Mouse (Mus musculus) liver, embryonic 13.5 days (tissue): ENCODE measurements around the gene Nlrc4. TPM values are rescaled to one million over a fixed set of nuclear protein-coding genes. Genes with fewer than 3 reads are reported as not detected.
A peak's percentile ranks its signal among the peaks of the same experiment; 100 is the strongest.

Experiments
- ATAC-seq: fragments of 200-750 bp; cut with Nextera tagmentation; 2 replicates; pipeline ENCODE4 v1.8.0; 2017; ENCODE audit warnings: low read depth, mild to moderate bottlenecking, moderate number of reproducible peaks, moderate library complexity
- DNase-seq: peaks from one replicate; pipeline ENCODE4 v3.0.0; 2022
- H3K27ac ChIP-seq: fragments of 300-500 bp; sonication (generic); 2 replicates; pipeline ENCODE4 v1.5.1; 2015; ENCODE audit warnings: moderate library complexity, mild to moderate bottlenecking, inconsistent platforms
- H3K27me3 ChIP-seq: fragments of 300-500 bp; sonication (generic); 2 replicates; pipeline ENCODE4 v1.6.1; 2015; ENCODE audit warnings: mild to moderate bottlenecking, inconsistent platforms
- H3K36me3 ChIP-seq: fragments of 300-500 bp; sonication (generic); 2 replicates; pipeline ENCODE4 v1.6.1; 2015; ENCODE audit warnings: mild to moderate bottlenecking, inconsistent platforms
- H3K4me1 ChIP-seq: fragments of 300-500 bp; sonication (generic); replicated peaks from 2 replicates; pipeline ENCODE4 v1.6.1; 2015; ENCODE audit warnings: inconsistent platforms
- H3K4me2 ChIP-seq: fragments of 300-500 bp; sonication (generic); 2 replicates; pipeline ENCODE4 v1.6.1; 2015; ENCODE audit warnings: inconsistent platforms, mild to moderate bottlenecking, moderate library complexity
- H3K4me3 ChIP-seq: fragments of 300-500 bp; sonication (generic); replicated peaks from 2 replicates; pipeline ENCODE4 v1.5.1; 2015; ENCODE audit warnings: mild to moderate bottlenecking, inconsistent platforms
- H3K9ac ChIP-seq: fragments of 300-500 bp; sonication (generic); 2 replicates; pipeline ENCODE4 v1.6.1; 2015; ENCODE audit warnings: mild to moderate bottlenecking, inconsistent platforms
- H3K9me3 ChIP-seq: fragments of 300-500 bp; sonication (generic); replicated peaks from 2 replicates; pipeline ENCODE4 v1.6.1; 2016; ENCODE audit warnings: inconsistent platforms
- WGBS: fragments of 180-500 bp; shearing (Covaris S2); methylation state at CpG from one replicate; pipeline ENCODE4 v1.1.7; 2015; ENCODE audit not compliant: insufficient replicate concordance; 5-methylcytosine and 5-hydroxymethylcytosine counted together
- polyA plus RNA-seq: library from polyadenylated mRNA; unstranded; fragments of >200 nt; fragmentation: Nextera tagmentation; extraction: Ambion mirVana; gene quantifications from 2 replicates; pipeline ENCODE4 v1.2.1, GENCODE M21; 2015

Gene Nlrc4
- polyA plus RNA-seq, 1 experiment from 2014 or later, result 0.32 TPM

GRCm38 (mm10) chr17:74395383-74396065 is 63.4 kb downstream of the Nlrc4 start, which contains the start of gene Slc30a6:
Slc30a6 (plus strand) TSS chr17:74395608.
- H3K4me2 ChIP-seq, result peak within 1 kb of the TSS; percentile 83
- DNase-seq (peak; percentile 95), ATAC-seq (peak; percentile 99)
- H3K27ac ChIP-seq, result peak within 1 kb of the TSS; percentile 86
- peak within 1 kb of the TSS; percentile 88 for H3K9ac ChIP-seq
- no peaks in the 10 kb centered on the region for H3K27me3 ChIP-seq
- H3K4me1 ChIP-seq, result peaks cover 18% of the 10 kb centered on the region
- peak within 1 kb of the TSS; percentile 83 for H3K4me3 ChIP-seq
- H3K36me3 ChIP-seq, result no peaks in the 10 kb centered on the region
- no peaks in the 10 kb centered on the region for H3K9me3 ChIP-seq
- under 1% methylated on average over 41 of the region's 41 CpGs for WGBS

- no peaks in the 10 kb centered on the region for H3K36me3 ChIP-seq
- peak overlapping the region; percentile 83 for H3K4me2 ChIP-seq
- H3K4me1 ChIP-seq, result peaks cover 18% of the 10 kb centered on the region
- no peaks in the 10 kb centered on the region for H3K9me3 ChIP-seq
- 17% methylated on average over 16 of the region's 16 CpGs for WGBS
- ATAC-seq (peak; percentile 16; the same call in 1 of the 2 replicates), DNase-seq (peak; percentile 3)
- peak overlapping the region; percentile 83 for H3K4me3 ChIP-seq
- no peaks in the 10 kb centered on the region for H3K27me3 ChIP-seq
- H3K27ac ChIP-seq, result peak overlapping the region; percentile 70
- H3K9ac ChIP-seq, result peak overlapping the region; percentile 69
Observed at GRCm38 (mm10) chr17:74394855-74395254, 64.1 kb downstream of the Nlrc4 start.

- no peaks in the 10 kb centered on the region for H3K27me3 ChIP-seq
- H3K9ac ChIP-seq, result peak overlapping the region; percentile 69; the same call in 1 of the 2 replicates
- H3K4me3 ChIP-seq, result peak overlapping the region; percentile 83
- ATAC-seq (no peak), DNase-seq (no peak)
- no peaks in the 10 kb centered on the region for H3K9me3 ChIP-seq
- no peaks in the 10 kb centered on the region for H3K36me3 ChIP-seq
- H3K27ac ChIP-seq, result no peak overlapping the region
- peaks cover 18% of the 10 kb centered on the region for H3K4me1 ChIP-seq
- WGBS, result 74% methylated on average over 2 of the region's 2 CpGs
- peak overlapping the region; percentile 83 for H3K4me2 ChIP-seq
Observed at GRCm38 (mm10) chr17:74394381-74394780, 64.6 kb downstream of the Nlrc4 start.

GRCm38 (mm10) chr17:74389847-74390246 is 69.1 kb downstream of the Nlrc4 start:
- H3K9ac ChIP-seq, result no peak overlapping the region
- peaks cover 4% of the 10 kb centered on the region for H3K4me1 ChIP-seq
- whole genome bisulfite sequencing, result 79% methylated on average over 3 of the region's 3 CpGs
- H3K4me3 ChIP-seq, result no peak overlapping the region
- H3K36me3 ChIP-seq, result peaks cover 21% of the 10 kb centered on the region
- DNase-seq (no peak), ATAC-seq (no peak)
- no peak overlapping the region for H3K4me2 ChIP-seq
- H3K27ac ChIP-seq, result no peak overlapping the region
- H3K9me3 ChIP-seq, result no peaks in the 10 kb centered on the region
- no peaks in the 10 kb centered on the region for H3K27me3 ChIP-seq

- Histone ChIP-seq H3K36me3 (peaks cover 44% of the 10 kb centered on the region), H3K4me2 (no peak overlapping the region), H3K9me3 (no peaks in the 10 kb centered on the region), H3K9ac (no peak overlapping the region), H3K4me1 (no peaks in the 10 kb centered on the region), H3K4me3 (no peak overlapping the region), H3K27ac (no peak overlapping the region), H3K27me3 (no peaks in the 10 kb centered on the region)
- no peak for ATAC-seq
- DNase-seq, result no peak
Observed at GRCm38 (mm10) chr17:74386657-74387056, 72.3 kb downstream of the Nlrc4 start.

- Histone ChIP-seq H3K9ac (no peak overlapping the region), H3K4me2 (no peak overlapping the region), H3K4me1 (no peaks in the 10 kb centered on the region), H3K9me3 (no peaks in the 10 kb centered on the region), H3K4me3 (no peak overlapping the region), H3K27me3 (no peaks in the 10 kb centered on the region), H3K27ac (no peak overlapping the region), H3K36me3 (peaks cover 65% of the 10 kb centered on the region)
- no peak for DNase-seq
- no peak for ATAC-seq
- 76% methylated on average over 1 of the region's 1 CpGs for WGBS
Observed at GRCm38 (mm10) chr17:74376916-74377315, 82.0 kb downstream of the Nlrc4 start.

Other genes starting within 250 kb of the Nlrc4 start
- 108 and 111 TPM in 2 replicates for gene Memo1, start 163.6 kb downstream of the Nlrc4 start, polyA plus RNA-seq
- 198 and 225 TPM in 2 replicates for gene Dpy30, start 135.2 kb downstream of the Nlrc4 start, polyA plus RNA-seq
- gene Spast, start 120.2 kb downstream of the Nlrc4 start, polyA plus RNA-seq, result 6.2 and 6.4 TPM in 2 replicates
- gene Slc30a6, start 63.5 kb downstream of the Nlrc4 start, polyA plus RNA-seq, result 20.4 and 20.8 TPM in 2 replicates
- gene Yipf4, start 30.4 kb upstream of the Nlrc4 start, polyA plus RNA-seq, result 62.4 and 77.0 TPM in 2 replicates
- 38.1 and 43.0 TPM in 2 replicates for gene Birc6, start 69.2 kb upstream of the Nlrc4 start, polyA plus RNA-seq